Mouse (Mus musculus): ENCODE results near the gene Mcur1. TPM values are rescaled to one million over a fixed set of nuclear protein-coding genes. Genes with fewer than 3 reads are reported as not detected.

The Mcur1 gene
- polyA plus RNA-seq, 2 experiments from 2014 or later = 15.1 to 17.6 TPM

DNA sequence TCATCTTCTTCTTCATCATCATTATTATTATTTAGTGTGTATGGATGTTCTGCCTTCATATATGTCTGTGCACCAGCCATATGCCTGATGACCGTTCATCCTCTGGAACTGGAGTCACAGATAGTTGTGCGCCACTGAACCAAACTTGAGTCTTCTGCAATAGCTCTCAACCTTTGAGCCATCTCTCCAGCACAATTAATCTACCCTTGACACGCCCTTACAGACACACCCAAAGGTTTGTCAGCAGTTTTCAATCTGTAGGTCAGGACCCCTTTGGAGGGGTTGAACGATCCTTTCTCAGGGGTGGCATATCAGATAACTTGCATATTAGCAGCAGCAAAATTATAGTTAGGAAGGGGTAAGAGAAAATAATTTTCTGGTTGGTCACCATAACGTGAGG is 4.7 kb upstream of the Mcur1 start:
- ATAC-seq = no peak

DNA sequence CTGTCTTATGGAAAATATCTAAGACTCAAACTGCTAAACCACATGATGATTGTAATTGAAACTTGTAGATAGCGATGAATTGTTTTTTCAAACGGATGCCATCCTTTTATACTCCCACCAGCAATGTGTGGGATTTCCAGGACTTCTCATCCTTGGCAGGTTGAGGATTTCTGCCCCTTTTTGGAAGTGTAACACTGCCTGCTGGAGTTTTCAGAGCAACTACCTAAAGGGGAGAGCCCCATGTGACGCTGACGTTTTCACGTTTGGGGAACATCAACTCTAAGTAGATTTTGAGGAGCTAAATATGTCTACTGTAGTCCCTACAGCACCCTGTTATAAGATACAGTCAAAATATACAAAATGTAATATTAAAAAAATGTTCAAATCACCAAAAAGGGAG is 2.7 kb upstream of the Mcur1 start:
- no peak for ATAC-seq

DNA sequence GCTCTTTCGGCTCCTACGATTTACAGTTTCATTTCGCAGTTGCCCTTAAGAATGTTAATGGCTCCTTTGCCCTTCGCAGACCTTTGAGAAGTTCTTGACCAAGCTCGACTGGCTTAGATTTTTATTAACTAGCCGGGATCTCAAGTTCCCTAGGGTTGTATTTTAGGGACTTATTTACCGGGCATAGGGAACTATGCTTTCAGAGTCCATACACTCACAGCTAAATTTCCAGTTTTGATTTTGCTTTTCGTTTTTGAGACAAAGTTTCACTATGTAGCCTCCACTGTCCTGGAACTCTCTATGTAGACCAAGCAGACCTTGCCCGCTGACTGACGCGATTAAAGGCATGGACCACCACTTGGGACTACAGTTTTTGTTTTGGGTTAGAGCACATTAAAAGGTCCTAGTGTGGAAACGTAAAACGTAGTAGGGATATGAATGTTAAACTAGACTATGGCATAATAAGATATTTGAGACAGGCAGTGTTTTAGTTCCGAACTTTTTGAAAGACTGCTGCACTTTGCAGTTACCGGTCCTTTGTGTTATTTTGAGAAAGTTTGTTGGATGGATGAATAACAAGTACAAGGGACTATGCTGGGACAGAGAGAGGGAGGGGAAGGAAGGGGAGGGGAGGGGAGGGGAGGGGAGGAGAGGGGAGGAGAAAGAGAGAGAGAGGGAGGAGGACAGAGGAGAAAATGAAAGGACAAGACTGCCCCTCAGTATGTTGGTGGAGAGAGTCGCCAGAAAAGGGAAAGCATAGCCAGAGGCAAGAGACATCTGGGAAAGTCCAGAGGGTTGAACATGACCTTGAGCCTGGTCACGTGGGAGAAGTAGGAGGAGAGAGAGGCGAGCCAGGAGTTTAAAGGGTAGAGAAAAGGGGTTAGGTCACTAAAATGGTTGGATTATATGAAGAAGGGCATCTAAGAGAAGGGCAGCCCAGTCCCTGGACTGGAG is 744 bp upstream of the Mcur1 start:
- ATAC-seq = no peak

DNA sequence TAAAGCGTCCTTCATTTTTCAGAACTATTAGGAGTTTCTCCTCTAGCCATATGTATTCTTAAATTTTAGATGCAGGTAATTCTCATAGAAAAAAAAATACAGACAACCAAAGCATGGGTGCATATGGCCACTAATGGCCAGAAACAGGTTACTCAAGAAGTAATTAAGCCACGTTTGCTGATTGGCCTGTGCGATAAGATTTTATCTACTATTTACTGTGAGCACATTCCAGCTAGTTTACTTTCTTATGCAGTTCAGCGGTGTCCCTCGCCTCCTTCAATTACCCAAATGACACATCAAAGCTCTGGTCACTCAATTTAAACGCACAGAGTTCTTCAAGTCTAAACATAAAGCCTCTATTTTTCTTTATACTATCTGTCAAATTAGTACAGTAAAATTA is 1.0 kb downstream of the Mcur1 start:
- no peak for ATAC-seq

DNA sequence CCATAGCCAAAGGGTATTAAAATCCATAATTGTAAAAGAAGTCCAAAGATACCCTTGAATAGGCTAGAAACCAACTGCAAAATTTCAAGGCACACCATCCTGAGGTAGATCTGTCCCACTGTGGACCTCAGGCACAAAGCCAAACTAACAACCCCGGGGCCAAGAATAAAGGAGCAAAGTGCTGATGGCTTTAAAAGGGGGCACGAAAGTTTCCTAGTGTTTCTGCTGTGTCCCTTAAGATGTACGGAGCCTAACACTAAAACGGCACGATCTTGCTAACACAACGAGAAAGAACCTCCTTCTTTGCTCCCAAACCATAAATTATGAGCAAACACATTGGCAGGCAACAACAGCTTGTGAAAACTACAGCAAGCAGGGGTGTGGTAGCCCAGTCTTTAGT is 1.6 kb downstream of the Mcur1 start:
- no peak for ATAC-seq

DNA sequence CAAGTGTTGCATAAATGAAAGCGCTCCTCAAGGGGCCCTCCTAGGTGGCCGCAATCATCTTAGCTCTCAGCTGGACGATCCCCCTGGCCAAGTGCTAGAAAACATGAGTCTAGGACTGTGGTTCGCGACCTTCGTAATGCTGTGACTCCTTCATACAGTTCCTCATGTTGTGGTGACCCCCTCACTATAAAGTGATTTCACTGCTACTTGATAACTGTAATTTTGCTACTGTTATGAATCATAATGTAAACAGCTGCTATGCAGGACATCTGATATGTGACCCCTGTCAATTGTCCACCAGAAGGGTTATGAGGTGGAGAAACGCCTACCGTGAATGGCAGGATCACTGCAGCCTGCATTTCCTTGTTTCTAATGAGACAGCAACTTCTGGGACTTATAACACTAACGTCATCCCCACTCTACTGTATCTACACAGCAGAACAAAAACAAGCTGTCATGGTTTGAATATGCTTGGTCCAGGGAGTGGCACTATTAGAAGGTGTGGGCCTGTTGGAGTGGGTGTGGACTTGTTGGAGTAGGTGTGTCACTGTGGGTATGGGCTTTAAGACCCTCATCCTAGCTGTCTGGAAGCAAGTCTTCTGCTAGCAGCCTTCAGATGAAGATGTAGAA is 3.0 kb downstream of the Mcur1 start:
- ATAC-seq = no peak

DNA sequence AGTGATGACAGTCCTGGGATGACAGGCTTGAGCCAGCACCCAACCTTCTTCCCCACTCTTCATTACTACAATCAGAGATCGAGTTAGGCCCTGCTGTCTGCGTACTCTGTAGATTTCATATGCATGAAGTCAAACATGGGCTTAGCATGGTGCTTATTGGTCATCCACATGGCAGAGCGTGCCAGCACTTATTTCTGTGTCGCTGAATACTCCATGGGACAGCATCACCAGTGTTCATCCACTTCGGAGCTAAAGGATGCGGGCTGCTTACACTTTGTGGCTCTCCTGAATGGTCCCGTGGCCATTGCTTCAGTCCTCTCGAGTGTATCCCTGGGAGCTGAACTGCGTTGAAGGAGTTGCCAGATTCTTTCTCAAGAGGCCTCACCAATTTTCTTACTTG is 4.7 kb downstream of the Mcur1 start:
- no peak for ATAC-seq

DNA sequence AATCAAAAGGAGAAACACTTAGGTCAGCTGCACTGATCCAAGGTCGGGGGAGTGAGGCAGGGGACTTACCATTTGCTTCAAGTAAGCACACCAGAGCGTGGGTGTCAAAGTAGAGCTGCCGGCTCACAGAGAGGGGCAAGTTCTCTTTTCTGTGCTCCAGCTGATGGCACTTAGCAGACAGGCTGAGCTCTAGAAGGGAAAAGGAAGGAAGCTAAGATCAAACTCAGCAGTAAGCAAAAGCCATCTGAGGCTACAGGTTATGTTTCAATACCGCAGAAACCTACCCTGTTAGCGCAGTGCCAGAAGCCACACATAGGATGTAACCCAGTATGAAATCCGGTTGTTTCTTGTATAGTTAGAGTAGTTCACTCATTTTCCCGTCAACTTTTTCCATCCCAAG is 5.2 kb downstream of the Mcur1 start:
- peak; percentile 45 for ATAC-seq

DNA sequence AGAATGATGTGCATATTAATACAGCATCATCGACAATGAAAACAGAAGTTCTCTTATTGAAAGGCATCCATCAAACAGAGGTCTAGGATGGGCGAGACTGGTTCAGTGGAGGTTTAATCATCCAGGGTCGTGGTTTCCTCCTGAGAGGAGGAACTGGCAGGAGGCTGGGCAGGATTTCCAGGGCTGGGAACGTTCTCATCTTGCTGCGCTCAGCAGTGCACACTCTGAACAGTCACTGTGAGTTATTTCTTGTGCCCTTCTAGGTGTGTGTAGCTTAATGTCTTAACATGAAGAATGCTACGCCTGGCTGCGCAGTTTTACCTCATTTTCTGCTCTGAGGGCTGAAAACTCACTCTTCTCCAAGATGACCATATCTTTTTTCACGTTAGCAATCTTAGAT is 9.3 kb downstream of the Mcur1 start:
- no peak for ATAC-seq

DNA sequence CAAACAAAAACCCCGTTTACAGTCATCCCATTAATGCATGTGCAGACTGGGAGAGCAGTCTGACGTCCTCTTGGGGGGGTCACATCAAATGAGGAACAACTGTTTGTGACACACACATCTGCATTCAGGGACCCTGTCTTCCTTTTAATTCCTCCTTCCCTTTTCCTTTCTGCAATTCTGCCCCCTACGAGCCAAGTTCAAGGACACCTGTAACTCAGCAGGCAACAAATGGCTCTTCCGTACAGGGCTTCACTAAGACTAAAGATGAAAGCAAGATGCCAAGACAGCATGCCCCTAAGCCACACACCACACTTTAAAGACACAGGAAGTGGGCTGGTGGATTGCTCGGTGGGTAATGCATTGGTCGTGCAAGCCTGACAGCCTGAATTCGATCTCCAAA is 10.1 kb downstream of the Mcur1 start:
- peak; percentile 67 for ATAC-seq

DNA sequence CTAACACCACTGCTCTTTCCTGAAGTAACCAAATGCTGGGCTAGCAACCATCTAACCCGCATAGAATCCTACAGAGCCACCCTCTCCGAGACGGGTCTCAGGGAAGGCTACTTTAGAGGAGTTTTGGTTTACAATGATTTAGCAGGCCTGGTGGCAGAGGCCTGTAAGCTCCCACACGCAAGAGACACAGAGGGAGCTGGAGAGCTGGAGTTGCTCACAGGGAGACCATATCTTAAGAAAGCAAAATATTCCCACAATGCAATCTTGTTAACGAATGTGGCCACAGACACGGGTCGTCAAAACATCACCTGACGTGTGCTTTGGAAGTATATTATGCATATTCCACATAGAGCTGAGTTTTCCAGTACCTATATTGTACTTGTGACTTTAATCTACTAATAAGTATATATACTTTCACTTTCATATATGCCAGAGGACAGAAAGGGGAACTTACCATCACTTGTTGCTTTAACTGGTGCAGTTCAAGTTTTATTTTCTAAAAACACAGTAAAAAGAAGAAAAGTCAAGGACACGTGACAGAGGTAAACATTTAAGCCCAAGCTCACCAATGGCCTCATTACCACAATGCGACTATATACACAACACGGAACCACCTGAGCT is 10.8 kb downstream of the Mcur1 start:
- ATAC-seq = peak; percentile 70

DNA sequence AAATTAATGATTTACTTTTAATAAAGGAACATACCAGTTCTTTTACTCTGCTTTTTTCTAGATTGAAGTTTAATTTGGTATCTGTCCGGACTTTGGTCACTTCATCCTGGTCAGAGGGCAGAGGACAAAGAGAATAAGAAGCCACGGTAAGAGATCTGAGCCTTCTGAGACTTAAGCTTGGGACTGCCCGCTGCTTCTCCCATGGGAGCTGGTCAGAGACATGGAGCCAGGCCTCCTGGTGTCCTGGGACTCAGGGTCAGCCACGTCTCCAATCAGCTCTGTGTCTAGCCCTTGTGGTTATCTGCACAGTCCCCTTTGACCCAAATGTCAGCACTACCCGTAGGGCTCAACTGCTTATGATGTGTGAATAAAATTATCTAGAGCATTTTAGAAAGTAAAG is 11.4 kb downstream of the Mcur1 start:
- ATAC-seq = no peak

DNA sequence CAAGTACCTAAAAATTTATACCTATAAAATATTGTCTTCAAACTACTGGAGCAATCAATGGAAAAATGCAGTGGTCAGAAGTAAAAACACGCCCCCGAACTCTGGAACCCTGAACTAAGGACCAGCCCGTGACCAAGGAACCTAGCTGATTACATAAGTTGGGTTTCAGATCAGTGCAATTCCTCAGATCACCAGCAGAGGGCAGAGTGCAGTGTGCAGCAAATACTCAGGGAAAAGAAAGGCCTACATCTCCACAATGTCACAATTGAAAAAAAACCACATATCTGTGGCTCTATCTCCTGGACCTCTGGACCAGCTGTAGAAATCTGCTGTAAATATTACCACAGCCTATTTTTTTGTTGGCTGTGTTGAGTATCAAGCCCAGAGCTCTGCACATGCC is 13.1 kb downstream of the Mcur1 start:
- peak; percentile 30 for ATAC-seq

DNA sequence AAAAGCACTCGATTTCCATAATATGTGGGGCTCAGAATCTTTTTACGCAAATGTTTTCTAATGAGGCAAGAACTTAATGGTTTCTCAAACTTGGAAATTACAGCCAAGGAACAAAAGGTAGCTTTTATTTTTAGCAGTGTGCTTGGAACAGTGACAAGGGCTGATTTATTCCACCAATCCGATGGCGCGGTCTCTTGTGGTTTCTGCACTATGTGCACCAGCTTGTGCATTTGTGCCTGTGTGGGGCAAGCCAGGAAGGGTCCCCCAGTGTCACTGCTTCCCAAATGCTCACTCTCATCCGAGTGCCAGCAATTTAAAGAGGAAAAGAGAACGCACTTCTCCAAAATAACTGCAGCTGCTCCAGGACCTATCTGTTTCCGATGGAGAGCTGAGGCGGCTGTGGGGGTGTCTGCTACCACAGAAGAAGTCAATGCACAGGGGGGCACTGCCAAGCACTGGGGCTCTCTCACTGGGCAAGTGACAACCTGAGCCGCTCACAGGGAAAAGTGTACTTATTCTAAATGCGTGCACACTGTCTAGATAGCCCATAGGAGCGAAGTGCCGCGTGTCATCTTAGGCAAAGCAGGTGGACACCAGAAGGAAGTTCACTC is 19.7 kb downstream of the Mcur1 start:
- ATAC-seq = no peak

DNA sequence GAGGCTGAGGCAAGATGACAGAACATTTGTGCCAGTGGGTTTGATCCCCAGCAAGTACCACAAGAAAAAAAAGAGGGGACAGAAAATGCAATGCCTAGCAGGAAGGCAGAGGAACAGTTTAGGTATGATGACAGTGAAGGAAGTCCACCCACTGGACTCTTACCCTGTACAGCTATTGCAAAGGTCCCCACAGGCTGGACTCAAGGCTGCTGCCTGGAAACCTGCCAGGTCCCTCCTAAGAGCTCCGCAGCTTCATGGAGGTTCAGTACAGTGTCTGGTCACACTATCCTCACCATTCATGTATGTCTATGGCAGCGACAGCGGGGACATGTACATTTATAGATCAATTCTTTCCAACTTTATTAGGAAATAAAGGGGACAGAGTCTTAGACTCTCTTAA is 20.6 kb downstream of the Mcur1 start:
- ATAC-seq = no peak

DNA sequence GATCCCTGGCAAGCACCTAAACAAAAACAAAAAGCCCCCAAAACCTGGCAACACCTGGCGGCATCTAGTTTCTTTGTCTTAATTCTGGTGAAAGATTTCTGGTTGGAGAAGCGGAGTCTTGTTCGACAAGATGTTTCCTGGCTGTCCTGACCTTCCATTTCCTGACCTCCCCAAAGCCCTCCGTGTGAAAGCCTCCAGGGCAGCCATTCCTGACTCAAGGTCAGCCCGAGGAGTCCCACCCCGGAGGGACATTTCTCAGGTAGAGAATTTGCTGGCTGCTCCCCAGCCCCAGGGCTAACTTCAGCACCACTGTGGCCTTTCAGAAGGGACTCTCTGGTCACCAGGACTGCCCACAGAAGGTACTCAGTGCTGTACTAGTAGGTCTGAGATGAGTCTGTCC is 22.1 kb downstream of the Mcur1 start:
- ATAC-seq = no peak

DNA sequence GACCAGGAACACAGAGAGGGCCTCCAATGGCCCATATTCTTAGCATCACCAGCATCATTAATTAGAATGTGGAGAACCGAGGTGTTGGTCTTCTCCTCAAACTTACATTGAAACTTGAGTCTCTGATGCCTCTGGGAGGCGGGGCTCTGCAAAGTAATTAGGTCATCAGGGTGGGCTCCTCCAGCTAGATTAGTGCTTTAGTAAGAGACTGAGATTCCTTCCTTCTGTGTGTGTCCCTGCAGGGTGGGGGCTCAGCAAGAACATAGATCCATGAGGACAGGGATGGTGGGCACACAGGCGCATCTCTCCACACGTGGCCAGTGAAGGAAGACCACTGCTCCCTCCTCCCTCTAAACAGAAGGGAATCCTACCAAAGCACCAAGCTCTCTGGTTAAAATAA is 26.0 kb downstream of the Mcur1 start:
- no peak for ATAC-seq

DNA sequence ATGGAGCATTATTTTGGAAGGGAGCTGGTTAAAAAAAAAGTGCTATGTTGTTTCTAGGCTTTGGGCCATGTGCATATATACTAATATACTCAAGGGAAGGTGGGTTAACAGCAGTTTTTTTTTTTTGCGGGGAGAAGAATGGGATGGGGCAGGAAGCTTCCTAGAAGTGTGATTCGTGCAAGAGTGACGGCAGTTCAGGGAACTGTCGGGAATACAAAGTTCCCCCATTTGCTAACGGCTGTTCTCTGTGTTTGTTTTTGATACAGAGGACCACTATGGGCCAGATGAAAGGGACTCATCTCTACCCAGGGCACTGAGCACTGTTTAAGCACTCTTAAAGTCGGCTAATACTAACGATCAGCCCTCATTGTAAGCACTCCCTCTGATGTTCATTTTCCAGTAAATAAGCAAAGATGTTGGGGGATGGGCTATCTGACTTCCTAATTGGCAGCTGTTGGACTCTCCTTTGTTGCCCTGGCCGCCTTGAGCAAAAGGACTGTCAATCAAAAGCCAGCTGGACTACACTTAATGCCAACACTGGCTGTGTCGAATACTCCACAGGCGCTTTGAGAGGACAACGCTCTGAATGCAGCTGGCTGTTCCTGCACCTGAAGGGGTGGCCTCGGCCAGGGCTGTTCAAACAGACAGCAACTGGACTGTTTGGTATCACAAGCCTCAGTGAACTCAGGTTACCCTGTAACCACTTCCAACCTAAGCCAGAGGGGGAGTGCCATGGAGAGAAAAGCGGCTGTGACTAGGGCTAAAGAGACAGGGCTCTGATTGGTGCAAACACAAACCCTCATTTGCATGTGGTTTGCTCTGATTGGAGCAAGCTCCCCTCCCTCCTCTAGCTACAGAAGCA is 28.9 kb downstream of the Mcur1 start:
- no peak for ATAC-seq

DNA sequence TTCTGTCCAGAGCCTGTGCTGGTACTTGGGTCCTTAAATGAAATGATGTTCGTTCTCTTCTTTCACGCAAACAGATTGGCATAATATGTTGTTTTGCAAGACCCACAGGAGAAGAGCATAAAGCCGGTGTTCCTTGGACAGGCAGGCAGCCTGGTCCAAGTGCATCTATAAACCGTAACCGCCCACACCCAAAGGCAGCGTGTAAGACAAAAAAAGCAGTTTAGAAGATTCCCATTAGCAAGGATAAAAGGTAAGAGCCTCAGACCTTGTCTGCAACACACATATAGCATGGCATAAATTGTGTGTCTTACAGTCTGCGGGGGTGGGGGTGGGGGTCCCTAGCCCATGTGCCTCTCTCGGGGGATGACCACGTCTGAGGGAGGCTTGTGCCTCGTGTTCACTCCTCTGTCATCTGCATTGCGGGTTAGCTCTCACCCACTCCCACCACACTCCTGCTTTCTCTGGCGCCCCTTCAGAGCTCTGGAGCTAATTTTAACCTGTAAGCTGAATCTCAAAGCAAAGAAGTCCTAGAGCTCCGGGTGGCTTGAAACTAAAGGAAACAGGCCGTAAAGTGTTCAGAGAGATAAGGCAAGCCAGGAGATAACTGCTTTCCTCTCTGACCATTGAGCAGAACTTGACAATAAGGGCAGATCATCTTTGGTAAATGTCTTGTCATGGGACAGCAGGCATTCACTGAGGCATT is 29.7 kb downstream of the Mcur1 start:
- no peak for ATAC-seq

DNA sequence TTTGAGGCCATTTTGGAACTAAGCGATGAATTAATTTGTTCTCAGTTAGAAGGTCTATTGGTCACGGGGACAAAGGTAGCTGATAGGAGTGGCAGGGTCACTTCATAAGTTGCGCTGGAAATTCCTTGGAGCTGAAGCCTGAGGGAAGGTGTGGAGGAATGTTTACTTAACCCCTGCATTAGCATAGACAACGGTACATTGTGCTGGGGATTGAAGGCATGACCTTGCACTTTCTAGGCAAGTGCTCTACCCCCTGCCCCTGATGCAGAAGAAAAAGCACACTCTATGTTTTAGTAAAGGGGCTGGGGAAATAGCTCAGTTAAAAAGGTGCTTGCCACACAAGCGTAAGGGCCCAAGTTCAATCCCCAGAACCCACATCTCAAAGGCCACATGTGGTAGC is 33.7 kb downstream of the Mcur1 start:
- no peak for ATAC-seq

DNA sequence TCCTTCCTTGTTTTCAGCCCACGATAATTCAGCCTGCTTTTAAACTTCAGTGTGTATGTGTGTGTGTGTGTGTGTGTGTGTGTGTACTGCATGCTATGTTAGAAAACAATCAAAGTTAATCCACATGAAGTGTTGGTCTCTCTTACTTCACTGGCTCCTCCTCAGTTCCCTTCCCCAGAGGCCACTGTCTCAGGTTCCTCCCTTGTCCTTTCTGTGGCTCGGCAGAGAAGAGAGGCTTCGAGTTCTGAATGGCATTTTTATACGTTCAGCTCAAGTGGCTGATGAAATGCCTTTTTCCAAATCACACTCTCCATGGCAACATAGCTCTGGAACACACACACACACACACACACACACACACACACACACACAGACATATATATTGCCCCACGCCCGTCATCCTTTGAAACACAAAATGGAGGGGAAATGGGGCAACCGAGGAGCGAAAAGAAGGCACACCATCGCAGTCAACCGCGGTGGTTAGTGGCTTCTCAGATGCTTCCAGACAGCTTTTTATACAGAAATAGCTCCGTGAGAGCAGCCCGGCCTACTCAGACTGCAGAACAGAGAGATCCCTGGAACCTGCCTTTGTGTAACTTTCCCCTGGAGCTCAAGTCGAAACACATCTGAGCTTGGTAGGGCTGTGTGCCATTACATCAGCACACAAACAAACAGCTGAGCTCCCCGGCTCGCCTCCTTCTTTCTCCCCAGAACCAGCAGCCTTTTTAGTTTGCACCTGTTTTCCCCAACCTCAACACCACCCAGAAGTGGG is 34.4 kb downstream of the Mcur1 start:
- no peak for ATAC-seq
